Mouse (Mus musculus): ENCODE measurements around the gene Cenpi.
"Not testable (repeated sequence)": the region's sequence is repeated elsewhere in the genome, so short reads cannot be mapped to it uniquely, and the experiment has no call there.

The Cenpi gene

GRCm38 (mm10) chrX:134307534-134308274 is at the start of gene Cenpi:
Cenpi (plus strand) TSS chrX:134308084.
- DNase-seq = peak; percentile 85

- DNase-seq = no peak
Observed at GRCm38 (mm10) chrX:134261191-134261590, 46.7 kb upstream of the Cenpi start.

- DNase-seq = no peak
Observed at GRCm38 (mm10) chrX:134262129-134262528, 45.8 kb upstream of the Cenpi start.

- no peak for DNase-seq
Observed at GRCm38 (mm10) chrX:134275715-134276114, 32.2 kb upstream of the Cenpi start.

- peak; percentile 11 for DNase-seq
Observed at GRCm38 (mm10) chrX:134276275-134277160, 31.4 kb upstream of the Cenpi start, which contains the start of gene Trmt2b. Trmt2b (minus strand) TSS chrX:134276984.

- no peak for DNase-seq
Observed at GRCm38 (mm10) chrX:134280531-134280930, 27.4 kb upstream of the Cenpi start.

GRCm38 (mm10) chrX:134285102-134285501 is 22.8 kb upstream of the Cenpi start:
- no peak for DNase-seq

GRCm38 (mm10) chrX:134285791-134286190 is 22.1 kb upstream of the Cenpi start:
- DNase-seq = no peak

- DNase-seq = no peak
Observed at GRCm38 (mm10) chrX:134287305-134287704, 20.6 kb upstream of the Cenpi start.

GRCm38 (mm10) chrX:134296301-134296700 is 11.6 kb upstream of the Cenpi start:
- DNase-seq = no peak

GRCm38 (mm10) chrX:134296737-134297136 is 11.1 kb upstream of the Cenpi start:
- DNase-seq = no peak

GRCm38 (mm10) chrX:134297195-134297594 is 10.7 kb upstream of the Cenpi start:
- no peak for DNase-seq

GRCm38 (mm10) chrX:134300219-134300618 is 7.7 kb upstream of the Cenpi start:
- no peak for DNase-seq

GRCm38 (mm10) chrX:134303287-134303686 is 4.6 kb upstream of the Cenpi start:
- DNase-seq = no peak

- no peak for DNase-seq
Observed at GRCm38 (mm10) chrX:134308275-134308634, 371 bp downstream of the Cenpi start.

GRCm38 (mm10) chrX:134311193-134311592 is 3.3 kb downstream of the Cenpi start:
- not testable (repeated sequence) for DNase-seq

GRCm38 (mm10) chrX:134319153-134319932 is 11.5 kb downstream of the Cenpi start:
- no peak for DNase-seq

GRCm38 (mm10) chrX:134333280-134333679 is 25.4 kb downstream of the Cenpi start:
- no peak for DNase-seq

GRCm38 (mm10) chrX:134342735-134343134 is 34.9 kb downstream of the Cenpi start:
- no peak for DNase-seq

GRCm38 (mm10) chrX:134350205-134350604 is 42.3 kb downstream of the Cenpi start:
- no peak for DNase-seq

GRCm38 (mm10) chrX:134353848-134354247 is 46.0 kb downstream of the Cenpi start:
- no peak for DNase-seq

GRCm38 (mm10) chrX:134359336-134359735 is 51.5 kb downstream of the Cenpi start:
- no peak for DNase-seq

- DNase-seq = no peak
Observed at GRCm38 (mm10) chrX:134362156-134362555, 54.3 kb downstream of the Cenpi start.

All from layer of hippocampus, adult 9-11 months (tissue).